Mouse (Mus musculus) intestine, embryonic 14.5 days (tissue): ENCODE results near the gene Hunk. TPM values are rescaled to one million over a fixed set of nuclear protein-coding genes. Genes with fewer than 3 reads are reported as not detected.

Experiments used
- ATAC-seq: fragments of 200-750 bp; cut with Nextera tagmentation; replicated peaks from 2 replicates; pipeline ENCODE4 v1.8.0; 2017; ENCODE audit warnings: low read depth, moderate number of reproducible peaks, moderate TSS enrichment, moderate library complexity; ENCODE audit not compliant: low FRiP score, low TSS enrichment
- DNase-seq: peaks from one replicate; pipeline ENCODE4 v3.0.0-alpha.2; 2018; ENCODE audit warnings: low spot score
- H3K27ac ChIP-seq: fragments of 300-500 bp; sonication (generic); 2 replicates; pipeline ENCODE4 v1.5.1; 2014; ENCODE audit warnings: low read depth, mild to moderate bottlenecking, control low read depth
- H3K27me3 ChIP-seq: fragments of 300-500 bp; sonication (generic); replicated peaks from 2 replicates; pipeline ENCODE4 v1.6.1; 2014; ENCODE audit warnings: low read length, control low read depth; ENCODE audit not compliant: control insufficient read depth, insufficient read depth
- H3K36me3 ChIP-seq: fragments of 300-500 bp; sonication (generic); 2 replicates; pipeline ENCODE4 v1.6.1; 2014; ENCODE audit warnings: low read length, control low read depth; ENCODE audit not compliant: control insufficient read depth, insufficient read depth
- H3K4me1 ChIP-seq: fragments of 300-500 bp; sonication (generic); replicated peaks from 2 replicates; pipeline ENCODE4 v1.6.1; 2014; ENCODE audit warnings: low read length, control low read depth, mixed read lengths; ENCODE audit not compliant: control insufficient read depth, insufficient read depth
- H3K4me2 ChIP-seq: fragments of 300-500 bp; sonication (generic); 2 replicates; pipeline ENCODE4 v1.6.1; 2014; ENCODE audit warnings: low read length
- H3K4me3 ChIP-seq: fragments of 300-500 bp; sonication (generic); 2 replicates; pipeline ENCODE4 v1.5.1; 2014; ENCODE audit warnings: low read depth, low read length, control low read depth, mixed read lengths
- H3K9ac ChIP-seq: fragments of 300-500 bp; sonication (generic); 2 replicates; pipeline ENCODE4 v1.6.1; 2014; ENCODE audit warnings: mild to moderate bottlenecking, low read length
- H3K9me3 ChIP-seq: fragments of 300-500 bp; sonication (generic); 2 replicates; pipeline ENCODE4 v1.6.1; 2016; ENCODE audit warnings: low read length, control low read depth; ENCODE audit not compliant: control insufficient read depth
- WGBS: fragments of 180-500 bp; shearing (Covaris S2); extraction: QIAGEN DNeasy Blood & Tissue Kit; methylation state at CpG from one replicate; pipeline ENCODE4 v1.1.7; 2014; 5-methylcytosine and 5-hydroxymethylcytosine counted together
- polyA plus RNA-seq: library from polyadenylated mRNA; unstranded; fragments of >200 nt; fragmentation: Nextera tagmentation; extraction: Ambion mirVana; gene quantifications from 2 replicates; pipeline ENCODE4 v1.2.1, GENCODE M21; 2014

Gene Hunk
- polyA plus RNA-seq, 1 experiment from 2014 or later, result 11.0 TPM

- Histone ChIP-seq H3K27me3 (no peaks in the 10 kb centered on the region), H3K4me3 (no peak overlapping the region), H3K36me3 (peaks cover 30% of the 10 kb centered on the region), H3K9me3 (peaks cover 4% of the 10 kb centered on the region; the same call in 1 of the 2 replicates), H3K27ac (no peak overlapping the region), H3K4me2 (no peak overlapping the region), H3K4me1 (peaks cover 11% of the 10 kb centered on the region), H3K9ac (no peak overlapping the region)
- peak; percentile 23; the same call in 1 of the 2 replicates for ATAC-seq
- 48% methylated on average over 11 of the region's 11 CpGs for WGBS
- no peak for DNase-seq
These were observed 75.6 kb downstream of the Hunk start for GRCm38 (mm10) chr16:90461304-90461905.

GRCm38 (mm10) chr16:90462728-90463275, 77.0 kb downstream of the Hunk start:
- H3K36me3 ChIP-seq, result peaks cover 32% of the 10 kb centered on the region
- H3K4me2 ChIP-seq, result no peak overlapping the region
- H3K27me3 ChIP-seq, result no peaks in the 10 kb centered on the region
- peaks cover 11% of the 10 kb centered on the region for H3K4me1 ChIP-seq
- no peak overlapping the region for H3K9ac ChIP-seq
- no peak overlapping the region for H3K27ac ChIP-seq
- no peak overlapping the region for H3K4me3 ChIP-seq
- 67% methylated on average over 11 of the region's 11 CpGs for WGBS
- DNase-seq (no peak), ATAC-seq (no peak)
- H3K9me3 ChIP-seq, result peaks cover 4% of the 10 kb centered on the region; the same call in 1 of the 2 replicates

DNA sequence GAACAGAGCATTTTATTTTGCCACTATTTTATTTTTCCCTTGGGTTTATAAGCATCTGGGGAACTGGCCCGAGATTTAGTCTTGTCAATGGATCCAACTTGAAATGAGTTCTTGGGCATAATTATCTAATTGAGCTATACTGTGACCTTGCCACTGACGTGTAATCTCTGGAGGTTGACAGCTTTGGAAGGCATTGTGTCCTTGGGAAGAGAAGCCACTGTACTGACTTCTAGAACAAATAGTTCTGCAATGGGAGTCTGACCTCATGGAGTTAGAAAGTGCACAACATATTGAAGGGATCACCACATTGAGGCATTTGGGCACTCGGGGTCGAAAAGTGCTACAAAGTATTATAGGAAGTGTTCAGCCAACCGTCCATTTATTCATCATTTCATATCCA, 79.3 kb downstream of the Hunk start:
- H3K4me3 ChIP-seq, result no peak overlapping the region
- DNase-seq (no peak), ATAC-seq (no peak)
- no peak overlapping the region for H3K4me2 ChIP-seq
- peaks cover 44% of the 10 kb centered on the region for H3K36me3 ChIP-seq
- H3K27ac ChIP-seq, result no peak overlapping the region
- H3K9ac ChIP-seq, result no peak overlapping the region
- H3K4me1 ChIP-seq, result peaks cover 6% of the 10 kb centered on the region; the same call in 1 of the 2 replicates
- 95% methylated on average over 5 of the region's 5 CpGs for WGBS
- H3K27me3 ChIP-seq, result no peaks in the 10 kb centered on the region
- peaks cover 4% of the 10 kb centered on the region; the same call in 1 of the 2 replicates for H3K9me3 ChIP-seq

DNA sequence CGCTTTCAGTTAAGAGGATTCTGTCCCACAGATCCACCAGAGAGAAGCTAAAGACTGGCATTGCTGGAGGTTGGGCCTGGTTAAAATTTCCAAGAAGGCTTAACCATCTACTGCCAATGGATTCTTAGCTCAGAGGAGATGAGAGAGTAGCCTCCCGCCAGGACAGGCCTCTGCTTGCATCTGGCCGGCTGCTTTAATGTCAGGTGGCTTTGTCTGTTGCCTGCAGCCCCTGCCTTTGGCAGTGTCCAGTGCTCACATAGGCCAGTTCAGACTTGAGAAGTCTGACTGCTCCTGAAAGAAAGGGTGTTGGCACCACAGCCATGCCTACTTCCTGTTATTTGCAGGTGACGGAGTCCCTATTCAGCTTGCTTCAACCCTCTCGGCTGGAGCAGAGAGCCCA, 82.5 kb downstream of the Hunk start:
- ATAC-seq, result no peak

GRCm38 (mm10) chr16:90475701-90476229, 90.0 kb downstream of the Hunk start:
- 0 out of 2 replicates have a peak, but pooled peaks cover 4% of the 10 kb centered on the region for H3K9me3 ChIP-seq
- 92% methylated on average over 16 of the region's 16 CpGs for WGBS
- no peak overlapping the region for H3K4me3 ChIP-seq
- H3K4me2 ChIP-seq, result no peak overlapping the region
- no peaks in the 10 kb centered on the region for H3K27me3 ChIP-seq
- H3K9ac ChIP-seq, result no peak overlapping the region
- DNase-seq (no peak), ATAC-seq (no peak)
- peaks cover 53% of the 10 kb centered on the region for H3K36me3 ChIP-seq
- no peak overlapping the region for H3K27ac ChIP-seq
- H3K4me1 ChIP-seq, result no peaks in the 10 kb centered on the region

More for the DNA sequence above, 82.5 kb downstream of the Hunk start:
- H3K27me3 ChIP-seq, result no peaks in the 10 kb centered on the region
- H3K9ac ChIP-seq, result no peak overlapping the region
- no peak for DNase-seq
- 86% methylated on average over 5 of the region's 5 CpGs for WGBS
- H3K27ac ChIP-seq, result no peak overlapping the region
- H3K9me3 ChIP-seq, result peaks cover 4% of the 10 kb centered on the region; the same call in 1 of the 2 replicates
- no peak overlapping the region for H3K4me2 ChIP-seq
- H3K4me1 ChIP-seq, result no peaks in the 10 kb centered on the region
- no peak overlapping the region for H3K4me3 ChIP-seq
- H3K36me3 ChIP-seq, result peaks cover 45% of the 10 kb centered on the region

DNA sequence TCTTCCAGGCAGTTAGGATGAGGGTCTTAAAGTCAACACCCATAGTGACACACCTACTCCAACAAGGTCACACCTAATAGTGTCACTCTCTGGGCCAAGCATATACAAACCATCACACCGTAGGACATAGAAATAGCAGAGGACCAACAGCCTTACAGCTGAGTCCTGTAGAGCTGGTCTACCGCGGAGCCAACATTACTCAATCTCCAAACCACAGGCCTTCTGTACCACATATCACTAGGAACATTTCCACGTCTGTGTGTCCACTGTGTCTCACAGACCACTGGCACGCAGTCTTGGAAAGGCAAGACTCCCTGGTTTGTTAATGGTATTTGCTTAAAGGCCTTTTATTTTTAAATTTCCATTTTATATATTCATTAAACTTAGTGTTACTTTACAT, 95.8 kb downstream of the Hunk start:
- ATAC-seq (no peak), DNase-seq (no peak)
- H3K4me1 ChIP-seq, result no peaks in the 10 kb centered on the region
- H3K9me3 ChIP-seq, result 0 out of 2 replicates have a peak, but pooled peaks cover 1% of the 10 kb centered on the region
- H3K4me2 ChIP-seq, result no peak overlapping the region
- no peak overlapping the region for H3K27ac ChIP-seq
- peaks cover 57% of the 10 kb centered on the region for H3K36me3 ChIP-seq
- H3K27me3 ChIP-seq, result no peaks in the 10 kb centered on the region
- WGBS, result 93% methylated on average over 5 of the region's 5 CpGs
- no peak overlapping the region for H3K4me3 ChIP-seq
- H3K9ac ChIP-seq, result no peak overlapping the region

DNA sequence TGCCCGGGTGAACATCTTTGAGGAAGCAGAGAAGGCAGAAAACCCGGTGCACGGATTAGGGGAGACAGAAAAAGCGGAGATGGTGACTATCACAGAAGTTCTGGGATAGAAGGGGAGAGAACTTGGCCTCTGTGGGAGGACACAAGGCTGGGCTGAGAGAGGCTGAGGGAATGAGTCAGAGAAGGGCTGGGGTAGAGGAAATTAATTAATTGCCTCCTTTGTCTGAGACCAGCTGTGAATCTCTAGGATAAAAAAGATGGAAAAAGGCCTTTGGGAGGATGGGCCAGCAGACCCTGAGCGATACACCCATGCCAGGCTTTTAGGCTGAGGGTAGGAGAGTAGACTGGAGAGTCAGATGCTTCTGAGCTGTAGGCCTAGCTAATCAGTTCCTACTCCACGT, 97.5 kb downstream of the Hunk start:
- DNase-seq (no peak), ATAC-seq (no peak)
- H3K4me1 ChIP-seq, result no peaks in the 10 kb centered on the region
- no peaks in the 10 kb centered on the region for H3K27me3 ChIP-seq
- WGBS, result 80% methylated on average over 6 of the region's 6 CpGs
- H3K4me2 ChIP-seq, result no peak overlapping the region
- no peak overlapping the region for H3K4me3 ChIP-seq
- H3K9ac ChIP-seq, result no peak overlapping the region
- H3K36me3 ChIP-seq, result peaks cover 60% of the 10 kb centered on the region
- H3K27ac ChIP-seq, result no peak overlapping the region
- no peaks in the 10 kb centered on the region for H3K9me3 ChIP-seq

GRCm38 (mm10) chr16:90485125-90485524, 99.3 kb downstream of the Hunk start:
- Histone ChIP-seq H3K4me1 (no peaks in the 10 kb centered on the region), H3K27me3 (no peaks in the 10 kb centered on the region), H3K9ac (no peak overlapping the region), H3K4me2 (no peak overlapping the region), H3K27ac (no peak overlapping the region), H3K36me3 (peaks cover 58% of the 10 kb centered on the region), H3K9me3 (no peaks in the 10 kb centered on the region), H3K4me3 (no peak overlapping the region)
- ATAC-seq (no peak), DNase-seq (no peak)
- 89% methylated on average over 7 of the region's 7 CpGs for WGBS

GRCm38 (mm10) chr16:90485599-90485998, 99.8 kb downstream of the Hunk start:
- no peaks in the 10 kb centered on the region for H3K4me1 ChIP-seq
- H3K4me2 ChIP-seq, result no peak overlapping the region
- ATAC-seq, result no peak
- H3K36me3 ChIP-seq, result peaks cover 55% of the 10 kb centered on the region
- no peak for DNase-seq
- H3K27ac ChIP-seq, result no peak overlapping the region
- no peaks in the 10 kb centered on the region for H3K9me3 ChIP-seq
- WGBS, result 89% methylated on average over 4 of the region's 4 CpGs
- H3K4me3 ChIP-seq, result no peak overlapping the region
- H3K9ac ChIP-seq, result no peak overlapping the region
- H3K27me3 ChIP-seq, result no peaks in the 10 kb centered on the region
